ENCODE assay signal across 15 mouse cellular contexts in the genomic region with DNA sequence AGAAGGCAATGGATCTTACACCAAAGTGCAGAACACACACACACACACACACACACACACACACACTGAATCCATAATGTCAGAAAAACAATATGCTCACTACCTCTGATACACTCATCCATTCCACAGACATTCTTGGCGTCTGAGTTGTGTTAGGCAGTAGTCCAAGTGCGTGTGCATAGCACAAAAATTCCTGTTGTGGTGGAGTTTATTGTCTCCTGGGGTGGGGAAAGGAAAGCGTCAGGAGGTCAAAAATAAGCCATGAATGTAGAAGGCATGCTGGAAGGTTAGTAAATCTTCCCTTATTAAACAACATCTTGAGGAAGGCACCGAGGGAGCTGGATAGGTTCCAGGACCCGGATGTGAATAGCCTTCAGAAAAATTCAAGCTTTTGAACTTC. TPM values are rescaled to one million over a fixed set of nuclear protein-coding genes. Genes with fewer than 3 reads are reported as not detected.
DNase-seq lines count a peak whose midpoint lies in the region; ATAC-seq and TF ChIP-seq lines count a peak whose summit lies in the region.
"Had no signal": no experiment of that assay in that cellular context is flagged by ENCODE, and none has a peak within 500 bp of the region (broad histone marks: within the 10 kb centered on the region; RNA-seq: fewer than 3 reads in every experiment).

No protein-coding gene starts in this region.

- no peak for TF ChIP-seq POLR2A in lung, adult 2 months (IDR thresholded peaks at IDR 0.05; ENCODE audit: borderline replicate concordance, extremely low read depth, low read depth, low read length)
- TF ChIP-seq POLR2A in myocyte (IDR thresholded peaks at IDR 0.05; ENCODE audit: insufficient read length, low read depth): no peak

- 41% methylated on average over 5 of the region's 5 CpGs for WGBS in heart, embryonic 16.5 days
- 26% methylated on average over 5 of the region's 5 CpGs for WGBS in lung, adult 2 months

- H3K9me3 ChIP-seq in heart, embryonic 16.5 days (replicated peaks; ENCODE audit: control insufficient read depth, low read length): no peaks in the 10 kb centered on the region
- H3K9me3 ChIP-seq: liver, embryonic 13.5 days had no signal

- H3K79me2 ChIP-seq in myocyte (ENCODE audit: control insufficient read depth, insufficient read depth): no peaks in the 10 kb centered on the region

- no peak overlapping the region for H3ac ChIP-seq in myocyte (ENCODE audit: control insufficient read depth, insufficient read length)

- no peak overlapping the region for H3K4me2 ChIP-seq in heart, embryonic 16.5 days (ENCODE audit: low read depth, low read length)
- peak overlapping the region; percentile 19 for H3K4me2 ChIP-seq in myocyte (ENCODE audit: low read depth)
- H3K4me2 ChIP-seq: liver, embryonic 13.5 days had no signal

- H3K27me3 ChIP-seq in heart, embryonic 16.5 days (ENCODE audit: control insufficient read depth, insufficient read depth, low read length): no peaks in the 10 kb centered on the region
- H3K27me3 ChIP-seq in myocyte (ENCODE audit: control insufficient read depth, insufficient read depth, insufficient read length): no peaks in the 10 kb centered on the region

- no peak for TF ChIP-seq CTCF in lung, adult 2 months (IDR thresholded peaks at IDR 0.05; ENCODE audit: insufficient read depth, low read length)

- H3K36me3 ChIP-seq in heart, embryonic 16.5 days (ENCODE audit: control insufficient read depth, insufficient read depth): no peaks in the 10 kb centered on the region
- no peaks in the 10 kb centered on the region for H3K36me3 ChIP-seq in myocyte (ENCODE audit: control insufficient read depth, insufficient read depth)
- H3K36me3 ChIP-seq: liver, embryonic 13.5 days had no signal

- DNase-seq in heart, adult 8-10 months (ENCODE audit: low spot score): no peak
- peak; percentile 32 for DNase-seq in lung, postnatal 10 days
- DNase-seq in lung, adult 2 months: no peak
- DNase-seq in fibroblast of lung, adult 2 months (ENCODE audit: low read depth): peak; percentile 63
- DNase-seq: forebrain, postnatal 0 days; gastrocnemius, postnatal 25 days; liver, embryonic 13.5 days; right cerebral cortex, adult 18-20 months; spleen, adult 18-20 months; thymus, postnatal 4 days had no signal

- no peak overlapping the region for H3K4me3 ChIP-seq in heart, embryonic 16.5 days (ENCODE audit: low read length)
- H3K4me3 ChIP-seq in lung, adult 2 months (replicated peaks; ENCODE audit: extremely low read depth, low read depth, low read length): no peak overlapping the region
- H3K4me3 ChIP-seq in myocyte: no peak overlapping the region
- H3K4me3 ChIP-seq: liver, embryonic 13.5 days; megakaryocyte, embryonic 14.5 days had no signal

- no peak overlapping the region for H3K9ac ChIP-seq in heart, embryonic 16.5 days (ENCODE audit: low read length)
- H3K9ac ChIP-seq: forebrain, postnatal 0 days; liver, embryonic 13.5 days had no signal

- ATAC-seq in heart, embryonic 16.5 days (replicated peaks; ENCODE audit: extremely low read depth, insufficient read depth, low FRiP score): no peak
- no peak for ATAC-seq in monocyte, adult 5-6 weeks (replicated peaks; ENCODE audit: insufficient number of reproducible peaks, low FRiP score, low TSS enrichment, poor library complexity, severe bottlenecking)
- ATAC-seq: forebrain, postnatal 0 days; inflammation-experienced regulatory T-cells, adult 6 months had no signal

- H3K27ac ChIP-seq in heart, embryonic 16.5 days (ENCODE audit: low read length): peak overlapping the region; percentile 10; the same call in 1 of the 2 replicates
- H3K27ac ChIP-seq: liver, embryonic 13.5 days had no signal

- peaks cover 12% of the 10 kb centered on the region for H3K4me1 ChIP-seq in heart, embryonic 16.5 days (ENCODE audit: control insufficient read depth, insufficient read depth, low read length)
- H3K4me1 ChIP-seq in lung, adult 2 months (ENCODE audit: control insufficient read depth, insufficient read depth, low read length): peaks cover 6% of the 10 kb centered on the region

TF ChIP-seq in myocyte, 11 proteins besides CTCF, POLR2A, EP300 and RAD21:
- TF ChIP-seq USF1 (IDR thresholded peaks at IDR 0.05; ENCODE audit: low read depth) (no peak), MYOD1 (IDR thresholded peaks at IDR 0.05; ENCODE audit: control insufficient read depth in 1 of 3, insufficient read length in 2 of 3, low read depth in 2 of 3) (no peak), MAX (IDR thresholded peaks at IDR 0.05; ENCODE audit: low read depth) (no peak), TCF12 (IDR thresholded peaks at IDR 0.05; ENCODE audit: insufficient read depth, poor library complexity, severe bottlenecking) (no peak), CEBPB (IDR thresholded peaks at IDR 0.05; ENCODE audit: insufficient read depth, poor library complexity, severe bottlenecking) (no peak), E2F4 (IDR thresholded peaks at IDR 0.05; ENCODE audit: insufficient read depth) (no peak), SRF (IDR thresholded peaks at IDR 0.05; ENCODE audit: control insufficient read depth, insufficient read length, low read depth) (no peak), POLR2AphosphoS2 (IDR thresholded peaks at IDR 0.05; ENCODE audit: insufficient read length, low read depth) (no peak), MYOG (IDR thresholded peaks at IDR 0.05; ENCODE audit: control insufficient read depth in 1 of 3, insufficient read depth in 1 of 3, insufficient read length in 2 of 3, low read depth in 2 of 3) (no peak), TCF3 (IDR thresholded peaks at IDR 0.05; ENCODE audit: insufficient read length, low read depth) (no peak), REST (IDR thresholded peaks at IDR 0.05; ENCODE audit: insufficient read depth, insufficient read length) (no peak)

RNA-seq across cellular contexts. Expression of gene Tnk2, which starts 3.6 kb away (rescaled TPM):
- 9.0 and 9.5 TPM in 2 replicates for polyA plus RNA-seq in heart, embryonic 16.5 days (2015; fragmentation: Nextera tagmentation; extraction: Ambion mirVana)
- 10 to 100 TPM; 18.6 to 22.6 (median 21.4) TPM for total RNA-seq in heart, adult 8-10 months (2022)
- polyA plus RNA-seq in lung, adult 2 months (2012; rRNA removed): 107 and 119 TPM in 2 replicates
- polyA plus RNA-seq in myocyte (2012; fragmentation: generic; extraction: Trizol): 35.0 TPM
- 16.2 to 63.7 TPM (median 26.3 TPM) in 3 replicates for total RNA-seq in monocyte, adult 5-6 weeks (2017)

RNA-seq across cellular contexts. Expression of gene Tfrc, which starts 31.4 kb away (rescaled TPM):
- polyA plus RNA-seq in heart, embryonic 16.5 days (2015; fragmentation: Nextera tagmentation; extraction: Ambion mirVana): 49.2 and 53.8 TPM in 2 replicates
- total RNA-seq in heart, adult 8-10 months (2022): 10 to 100 TPM; 21.4 to 53.5 (median 38.0) TPM
- polyA plus RNA-seq in lung, adult 2 months (2012; rRNA removed): 7.5 and 12.8 TPM in 2 replicates
- 55.4 TPM for polyA plus RNA-seq in myocyte (2012; fragmentation: generic; extraction: Trizol)
- total RNA-seq in monocyte, adult 5-6 weeks (2017): 24.5 to 52.2 TPM (median 43.5 TPM) in 3 replicates

Comparison
In these comparisons a context has a peak if more than half of its experiments do, and no peak if none do; other contexts are left out.
1. DNase-seq: peak in lung, postnatal 10 days (single experiment) and fibroblast of lung, adult 2 months (single experiment); none in heart, adult 8-10 months (single experiment) and lung, adult 2 months (single experiment).